Mouse (Mus musculus) myocyte (in vitro differentiated cells): ENCODE measurements around the gene Stra6.

Source experiments
- CEBPB ChIP-seq: IDR thresholded peaks from 2 replicates; pipeline ENCODE4 v1.6.1; 2011; ENCODE audit warnings: mild to moderate bottlenecking, moderate library complexity; ENCODE audit not compliant: poor library complexity, insufficient read depth, severe bottlenecking
- E2F4 ChIP-seq: IDR thresholded peaks from one replicate; pipeline ENCODE4 v1.6.1; 2011; ENCODE audit warnings: mild to moderate bottlenecking, control low read depth, moderate library complexity; ENCODE audit not compliant: insufficient read depth
- POLR2A ChIP-seq: IDR thresholded peaks from one replicate; pipeline ENCODE4 v1.6.1; 2011; ENCODE audit warnings: low read depth, mild to moderate bottlenecking, control low read depth, moderate library complexity; ENCODE audit not compliant: insufficient read length
- TCF3 ChIP-seq: IDR thresholded peaks from one replicate; pipeline ENCODE4 v1.6.1; 2011; ENCODE audit warnings: low read depth, control low read depth; ENCODE audit not compliant: insufficient read length
- USF1 ChIP-seq: IDR thresholded peaks from one replicate; pipeline ENCODE4 v1.6.1; 2011; ENCODE audit warnings: low read depth, mild to moderate bottlenecking, control low read depth, moderate library complexity

DNA sequence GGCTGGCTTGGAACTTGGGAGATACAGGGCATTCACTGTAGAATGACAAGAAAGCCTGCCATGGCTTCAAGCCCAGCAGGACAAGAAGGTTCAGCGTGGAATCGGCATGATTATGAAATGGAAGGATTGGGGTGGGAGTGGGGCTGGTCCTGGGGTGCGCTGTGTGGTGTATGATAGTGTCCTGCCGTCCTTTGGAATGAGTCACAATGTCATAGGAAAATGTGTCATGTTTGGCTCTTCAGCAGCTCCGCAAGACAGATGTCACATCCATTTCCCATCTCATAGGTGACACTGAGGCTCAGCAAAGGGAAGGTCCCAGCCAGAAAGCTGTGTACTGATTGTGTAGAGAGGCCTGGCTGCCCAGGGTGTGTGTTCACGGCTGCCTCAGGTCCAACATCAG is 47.7 kb upstream of the Stra6 start:
- no peak for TF ChIP-seq POLR2A
- no peak for TF ChIP-seq TCF3
- TF ChIP-seq USF1: no peak
- TF ChIP-seq E2F4: no peak
- TF ChIP-seq CEBPB: no peak
